In the genomic region with DNA sequence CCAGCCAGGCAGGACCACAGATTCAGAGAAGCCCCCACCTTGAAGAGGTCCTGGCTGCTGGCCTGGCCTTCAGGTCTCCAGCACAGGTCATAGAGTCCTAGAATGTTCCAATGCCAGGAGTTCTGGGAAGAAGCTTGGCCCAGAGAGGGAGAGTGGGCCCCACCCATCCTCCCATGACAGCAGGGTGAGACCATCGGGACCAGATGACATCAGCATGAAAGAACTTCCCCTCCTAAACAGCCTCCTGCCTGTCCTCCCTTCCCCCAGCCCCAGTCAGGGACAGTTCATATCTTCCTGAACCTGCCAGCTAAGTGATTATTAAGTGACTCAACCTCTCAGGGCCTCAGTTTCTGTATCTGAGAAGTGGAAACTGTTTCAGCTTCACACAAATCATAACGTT, we compare ENCODE assay signal across 10 mouse cellular contexts. TPM values are rescaled to one million over a fixed set of nuclear protein-coding genes. Genes with fewer than 3 reads are reported as not detected.
DNase-seq lines count a peak whose midpoint lies in the region; ATAC-seq lines count a peak whose summit lies in the region.
"Had no signal": no experiment of that assay in that cellular context is flagged by ENCODE, and none has a peak within 500 bp of the region (broad histone marks: within the 10 kb centered on the region; RNA-seq: fewer than 3 reads in every experiment).

No protein-coding gene starts in this region.

- WGBS in liver, embryonic 12.5 days (ENCODE audit: insufficient replicate concordance): 10% methylated on average over 2 of the region's 2 CpGs
- 69% methylated on average over 2 of the region's 2 CpGs for WGBS in neural tube, embryonic 15.5 days

- 0 out of 2 replicates have a peak overlapping the region, but pooled peaks have one; percentile 23 for H3K27ac ChIP-seq in liver, embryonic 12.5 days
- no peak overlapping the region for H3K27ac ChIP-seq in neural tube, embryonic 15.5 days (replicated peaks)

- no peak overlapping the region for H3K4me2 ChIP-seq in liver, embryonic 12.5 days
- H3K4me2 ChIP-seq in neural tube, embryonic 15.5 days: no peak overlapping the region

- intact Hi-C loops in left cerebral cortex, postnatal 10 days (cut with DNase I): no loop called here

- H3K9me3 ChIP-seq in liver, embryonic 12.5 days (replicated peaks): no peaks in the 10 kb centered on the region
- H3K9me3 ChIP-seq in neural tube, embryonic 15.5 days (replicated peaks): no peaks in the 10 kb centered on the region
- H3K9me3 ChIP-seq: megakaryocyte, embryonic 14.5 days had no signal

- peak; percentile 8 for ATAC-seq in liver, embryonic 12.5 days
- ATAC-seq in neural tube, embryonic 15.5 days (ENCODE audit: low FRiP score): no peak

- H3K9ac ChIP-seq in liver, embryonic 12.5 days: no peak overlapping the region
- H3K9ac ChIP-seq in neural tube, embryonic 15.5 days (replicated peaks): no peak overlapping the region

- peaks cover 59% of the 10 kb centered on the region for H3K36me3 ChIP-seq in liver, embryonic 12.5 days
- H3K36me3 ChIP-seq in neural tube, embryonic 15.5 days: peaks cover 13% of the 10 kb centered on the region

- H3K4me3 ChIP-seq in liver, embryonic 12.5 days: no peak overlapping the region
- no peak overlapping the region for H3K4me3 ChIP-seq in neural tube, embryonic 15.5 days (replicated peaks)
- H3K4me3 ChIP-seq: megakaryocyte, embryonic 14.5 days had no signal

- peak; percentile 62 for DNase-seq in 416B (ENCODE audit: low read depth)
- peak; percentile 24 for DNase-seq in MN1 (ENCODE audit: low spot score)
- DNase-seq in heart, adult 9 months (ENCODE audit: low spot score in 2 of 2): peak; percentile 83 to 85
- DNase-seq in layer of hippocampus, postnatal 10 days (ENCODE audit: low spot score in 2 of 2): no peak
- no peak for DNase-seq in left cerebral cortex, postnatal 10 days (ENCODE audit: extremely low spot score in 1 of 2, low spot score in 2 of 2)
- no peak for DNase-seq in layer of hippocampus, adult 9-10 months (ENCODE audit: low spot score)

- peaks cover 84% of the 10 kb centered on the region for H3K4me1 ChIP-seq in liver, embryonic 12.5 days
- peaks cover 83% of the 10 kb centered on the region for H3K4me1 ChIP-seq in neural tube, embryonic 15.5 days

- no peaks in the 10 kb centered on the region for H3K27me3 ChIP-seq in liver, embryonic 12.5 days (replicated peaks)
- no peaks in the 10 kb centered on the region for H3K27me3 ChIP-seq in neural tube, embryonic 15.5 days (replicated peaks)

RNA-seq across cellular contexts. Expression of gene Carhsp1, which starts 5.5 kb away (rescaled TPM):
- polyA plus RNA-seq in liver, embryonic 12.5 days (2016; fragmentation: Nextera tagmentation; extraction: Ambion mirVana): 55.7 and 56.5 TPM in 2 replicates
- total RNA-seq in layer of hippocampus, postnatal 10 days (2021): 10 to 100 TPM; 21.8 to 22.1 TPM
- total RNA-seq in left cerebral cortex, postnatal 10 days (2021): 10 to 100 TPM; 10.7 to 12.3 TPM
- polyA plus RNA-seq in neural tube, embryonic 15.5 days (2015; fragmentation: Nextera tagmentation; extraction: Ambion mirVana): 141 and 152 TPM in 2 replicates

RNA-seq across cellular contexts. Expression of gene Gm5767, which starts 14.1 kb away (rescaled TPM):
- not detected in 2 replicates for polyA plus RNA-seq in liver, embryonic 12.5 days (2016; fragmentation: Nextera tagmentation; extraction: Ambion mirVana)
- total RNA-seq in layer of hippocampus, postnatal 10 days (2021): not detected
- total RNA-seq in left cerebral cortex, postnatal 10 days (2021): not detected
- polyA plus RNA-seq in neural tube, embryonic 15.5 days (2015; fragmentation: Nextera tagmentation; extraction: Ambion mirVana): not detected in 2 replicates
- polyA plus RNA-seq: cortical plate, adult 2 months had no signal

RNA-seq across cellular contexts. Expression of gene Tmem186, which starts 28.9 kb away (rescaled TPM):
- 12.9 and 14.2 TPM in 2 replicates for polyA plus RNA-seq in liver, embryonic 12.5 days (2016; fragmentation: Nextera tagmentation; extraction: Ambion mirVana)
- 10 to 100 TPM; 10.9 to 11.1 TPM for total RNA-seq in layer of hippocampus, postnatal 10 days (2021)
- 10 to 100 TPM; 11.6 to 12.7 TPM for total RNA-seq in left cerebral cortex, postnatal 10 days (2021)
- polyA plus RNA-seq in neural tube, embryonic 15.5 days (2015; fragmentation: Nextera tagmentation; extraction: Ambion mirVana): 20.0 and 22.0 TPM in 2 replicates

RNA-seq across cellular contexts. Expression of gene Pmm2, which starts 29.0 kb away (rescaled TPM):
- polyA plus RNA-seq in liver, embryonic 12.5 days (2016; fragmentation: Nextera tagmentation; extraction: Ambion mirVana): 41.6 and 42.4 TPM in 2 replicates
- 10 to 100 TPM; 32.3 to 32.5 TPM for total RNA-seq in layer of hippocampus, postnatal 10 days (2021)
- total RNA-seq in left cerebral cortex, postnatal 10 days (2021): 10 to 100 TPM; 30.3 to 34.4 TPM
- polyA plus RNA-seq in neural tube, embryonic 15.5 days (2015; fragmentation: Nextera tagmentation; extraction: Ambion mirVana): 38.2 and 44.6 TPM in 2 replicates

Comparison
In these comparisons a context has a peak if more than half of its experiments do, and no peak if none do; other contexts are left out.
1. DNase-seq: peak in 416B (single experiment), MN1 (single experiment) and heart, adult 9 months (2 of 2); none in layer of hippocampus, postnatal 10 days (0 of 2), left cerebral cortex, postnatal 10 days (0 of 2) and layer of hippocampus, adult 9-10 months (single experiment).